Mouse (Mus musculus) MEL (cell line): ENCODE measurements around the gene Adgb. TPM values are rescaled to one million over a fixed set of nuclear protein-coding genes. Genes with fewer than 3 reads are reported as not detected.

Experiments used
- DNase-seq: peaks from one replicate; pipeline ENCODE4 v3.0.0; 2011; ENCODE audit warnings: low read depth, low spot score
- H3K27ac ChIP-seq: 2 replicates; pipeline ENCODE4 v1.5.1; 2012; ENCODE audit warnings: low read depth, mild to moderate bottlenecking, control low read depth, low read length, moderate library complexity; ENCODE audit not compliant: control insufficient read depth
- H3K27me3 ChIP-seq, 2 experiments: fragments of 150-350 bp in 1 of 2; sonication (generic) in 1 of 2; 2 replicates each; pipeline ENCODE4 v1.6.1; 2012; ENCODE audit warnings: low read length in 2 of 2, mild to moderate bottlenecking in 2 of 2, improper control_type of control experiment in 1 of 2, moderate library complexity in 1 of 2; ENCODE audit not compliant: insufficient read depth in 2 of 2, control insufficient read depth in 1 of 2
- H3K36me3 ChIP-seq, 2 experiments: 2 replicates each; pipeline ENCODE4 v1.6.1; 2012 to 2014; ENCODE audit warnings: low read length in 2 of 2, improper control_type of control experiment in 1 of 2, inconsistent platforms in 1 of 2, mild to moderate bottlenecking in 1 of 2; ENCODE audit not compliant: insufficient read depth in 2 of 2, control insufficient read depth in 1 of 2
- H3K4me1 ChIP-seq, 2 experiments: fragments of 150-350 bp in 1 of 2; sonication (generic) in 1 of 2; 2 replicates each; pipeline ENCODE4 v1.6.1; 2012; ENCODE audit warnings: low read length in 2 of 2, improper control_type of control experiment in 1 of 2, mild to moderate bottlenecking in 1 of 2; ENCODE audit not compliant: insufficient read depth in 2 of 2, control insufficient read depth in 1 of 2
- H3K4me3 ChIP-seq, 2 experiments: fragments of 150-350 bp in 1 of 2; sonication (generic) in 1 of 2; 2 replicates each; pipeline ENCODE4 v1.5.1; 2012; ENCODE audit warnings: low read depth in 2 of 2, low read length in 2 of 2, mild to moderate bottlenecking in 2 of 2, moderate library complexity in 2 of 2, control low read depth in 1 of 2, improper control_type of control experiment in 1 of 2; ENCODE audit not compliant: control insufficient read depth in 1 of 2, insufficient read depth in 1 of 2
- H3K79me2 ChIP-seq: 2 replicates; pipeline ENCODE4 v1.6.1; 2012; ENCODE audit warnings: mild to moderate bottlenecking, low read length, moderate library complexity; ENCODE audit not compliant: control insufficient read depth, poor library complexity, insufficient read depth
- H3K9ac ChIP-seq: 2 replicates; pipeline ENCODE4 v1.6.1; 2012; ENCODE audit warnings: low read depth, mild to moderate bottlenecking, control low read depth, low read length, moderate library complexity; ENCODE audit not compliant: control insufficient read depth, poor library complexity, severe bottlenecking
- H3K9me3 ChIP-seq: fragments of 150-350 bp; sonication (generic); replicated peaks from 2 replicates; pipeline ENCODE4 v1.6.1; 2012; ENCODE audit warnings: mild to moderate bottlenecking, low read length, improper control_type of control experiment, moderate library complexity; ENCODE audit not compliant: insufficient read depth
- BHLHE40 ChIP-seq: IDR thresholded peaks from 2 replicates; pipeline ENCODE4 v1.6.1; 2012; ENCODE audit warnings: low read depth, mild to moderate bottlenecking, inconsistent platforms, low read length, improper control_type of control experiment, borderline replicate concordance
- E2F4 ChIP-seq: IDR thresholded peaks from 2 replicates; pipeline ENCODE4 v1.6.1; 2011; ENCODE audit warnings: low read depth, low read length, improper control_type of control experiment, borderline replicate concordance
- ELF1 ChIP-seq: IDR thresholded peaks from 2 replicates; pipeline ENCODE4 v1.6.1; 2014; ENCODE audit warnings: low read depth, mild to moderate bottlenecking, inconsistent platforms, low read length, improper control_type of control experiment, moderate library complexity
- GABPA ChIP-seq: IDR thresholded peaks from 2 replicates; pipeline ENCODE4 v1.6.1; 2012; ENCODE audit warnings: low read depth, mild to moderate bottlenecking, inconsistent platforms, low read length, improper control_type of control experiment, moderate library complexity
- MAFK ChIP-seq: IDR thresholded peaks from 2 replicates; pipeline ENCODE4 v1.6.1; 2011; ENCODE audit warnings: low read depth, mild to moderate bottlenecking, low read length, improper control_type of control experiment, borderline replicate concordance
- MAZ ChIP-seq: IDR thresholded peaks from 2 replicates; pipeline ENCODE4 v1.6.1; 2012; ENCODE audit warnings: low read depth, mild to moderate bottlenecking, inconsistent platforms, low read length, improper control_type of control experiment
- MYB ChIP-seq: IDR thresholded peaks from 2 replicates; pipeline ENCODE4 v1.6.1; 2011; ENCODE audit warnings: mild to moderate bottlenecking, low read depth, low read length, improper control_type of control experiment
- NELFE ChIP-seq: IDR thresholded peaks from 2 replicates; pipeline ENCODE4 v1.6.1; 2011; ENCODE audit warnings: low read depth, low read length, improper control_type of control experiment
- NRF1 ChIP-seq: IDR thresholded peaks from 2 replicates; pipeline ENCODE4 v1.6.1; 2014; ENCODE audit warnings: low read depth, mild to moderate bottlenecking, inconsistent platforms, low read length, improper control_type of control experiment, moderate library complexity; ENCODE audit not compliant: poor library complexity, insufficient read depth, severe bottlenecking
- SIN3A ChIP-seq: IDR thresholded peaks from 2 replicates; pipeline ENCODE4 v1.6.1; 2012; ENCODE audit warnings: low read length, improper control_type of control experiment, inconsistent platforms
- TAL1 ChIP-seq: IDR thresholded peaks from 2 replicates; pipeline ENCODE4 v1.6.1; 2012; ENCODE audit warnings: mild to moderate bottlenecking, inconsistent platforms, low read length, moderate library complexity, mixed read lengths
- TBP ChIP-seq: IDR thresholded peaks from 2 replicates; pipeline ENCODE4 v1.8.0; 2011; ENCODE audit warnings: low read depth, low read length, improper control_type of control experiment
- TCF12 ChIP-seq: IDR thresholded peaks from 2 replicates; pipeline ENCODE4 v1.6.1; 2014; ENCODE audit warnings: low read depth, mild to moderate bottlenecking, inconsistent platforms, low read length, improper control_type of control experiment, moderate library complexity
- USF1 ChIP-seq: IDR thresholded peaks from 2 replicates; pipeline ENCODE4 v1.6.1; 2014; ENCODE audit warnings: low read depth, mild to moderate bottlenecking, inconsistent platforms, low read length, improper control_type of control experiment, moderate library complexity
- ZKSCAN1 ChIP-seq: IDR thresholded peaks from 2 replicates; pipeline ENCODE4 v1.6.1; 2012; ENCODE audit warnings: low read depth, mild to moderate bottlenecking, inconsistent platforms, low read length, improper control_type of control experiment, moderate library complexity
- polyA plus RNA-seq, 2 experiments: library from polyadenylated mRNA; stranded (reverse) in 1 of 2; unstranded in 1 of 2; fragments of >175 nt in 1 of 2; fragments of >200 nt in 1 of 2; gene quantifications; 2 replicates each; pipeline versions ENCODE4 v1.2.1 to v1.2.4; 2012; ENCODE audit warnings: low replicate concordance in 2 of 2, low read depth in 1 of 2; ENCODE audit not compliant: insufficient read length in 2 of 2, insufficient read depth in 1 of 2, missing spikeins in 1 of 2
- total RNA-seq: library from RNA; depleted of rRNA; stranded (reverse); fragments of 300-350 nt; gene quantifications from 2 replicates; pipeline ENCODE4 v1.2.3, GENCODE M21; 2012

Adgb gene
- total and polyA plus RNA-seq, 3 experiments: not detected

DNA sequence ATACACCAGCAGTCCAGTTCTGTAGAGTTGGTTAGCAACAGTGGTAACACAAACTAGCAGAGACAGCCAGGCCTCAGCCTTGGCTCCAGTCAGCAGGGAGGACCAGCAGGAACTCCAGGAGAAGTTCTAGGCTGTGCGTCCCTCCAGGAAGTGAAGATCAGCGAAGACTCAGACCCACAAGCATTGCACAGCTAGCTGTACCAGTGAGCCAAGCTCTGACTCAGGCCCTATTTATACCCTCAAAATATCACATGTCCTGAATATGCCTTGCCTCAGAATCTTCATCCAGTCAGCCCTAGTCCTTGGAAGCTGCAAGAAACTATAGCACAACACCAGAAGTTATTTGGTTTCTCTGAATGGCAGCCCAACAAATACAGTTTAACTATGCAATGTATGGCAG lies 146.6 kb downstream of the Adgb start:
- TF ChIP-seq ELF1 (no peak), NELFE (no peak), MYB (no peak), TBP (no peak), USF1 (no peak), TCF12 (no peak), ZKSCAN1 (no peak), GABPA (no peak), TAL1 (no peak), E2F4 (no peak), MAZ (no peak)
- TF ChIP-seq, all 39 proteins: peak for 0
- H3K79me2 ChIP-seq: no peaks in the 10 kb centered on the region
- H3K9me3 ChIP-seq: no peaks in the 10 kb centered on the region
- no peak for DNase-seq
- H3K9ac ChIP-seq: no peak overlapping the region
- H3K27ac ChIP-seq: no peak overlapping the region
- H3K27me3 ChIP-seq: no peaks in the 10 kb centered on the region; a peak in 1 of 4 replicates
- no peaks in the 10 kb centered on the region for H3K36me3 ChIP-seq
- H3K4me1 ChIP-seq: no peaks in the 10 kb centered on the region
- H3K4me3 ChIP-seq: no peak overlapping the region

DNA sequence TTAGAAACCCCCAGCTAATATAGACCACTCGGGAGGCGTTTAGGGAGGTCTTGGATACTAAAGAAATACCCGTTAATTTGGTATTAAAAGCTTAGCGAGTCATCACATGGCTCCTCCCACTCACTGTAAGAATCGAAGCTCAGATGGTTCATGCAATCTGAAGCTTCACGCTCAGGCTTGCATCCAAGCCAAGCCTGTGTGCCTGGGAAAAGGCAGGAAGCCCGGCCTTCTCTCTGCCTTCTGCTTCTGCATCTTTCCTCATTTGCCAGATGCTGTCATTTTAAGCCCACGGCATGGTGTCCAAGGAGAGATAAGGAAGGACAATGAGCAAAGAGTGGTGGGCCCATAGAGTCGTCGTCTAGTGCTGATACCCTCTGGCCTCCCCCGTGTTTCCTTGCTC lies 149.2 kb downstream of the Adgb start:
- no peak overlapping the region for H3K4me3 ChIP-seq
- H3K79me2 ChIP-seq: no peaks in the 10 kb centered on the region
- no peak for DNase-seq
- H3K27me3 ChIP-seq: no peaks in the 10 kb centered on the region; a peak in 1 of 4 replicates
- H3K27ac ChIP-seq: no peak overlapping the region
- no peaks in the 10 kb centered on the region for H3K36me3 ChIP-seq
- no peak for TF ChIP-seq SIN3A
- no peak for TF ChIP-seq MYB
- TF ChIP-seq MAZ: no peak
- TF ChIP-seq NRF1: no peak
- TF ChIP-seq NELFE: no peak
- no peak for TF ChIP-seq MAFK
- no peak for TF ChIP-seq USF1
- no peak for TF ChIP-seq ELF1
- TF ChIP-seq BHLHE40: no peak
- no peaks in the 10 kb centered on the region for H3K9me3 ChIP-seq
- no peak overlapping the region for H3K9ac ChIP-seq
- H3K4me1 ChIP-seq: no peaks in the 10 kb centered on the region
